Mouse (Mus musculus): Measurements from ENCODE around the gene Saxo1. TPM values are rescaled to one million over a fixed set of nuclear protein-coding genes. Genes with fewer than 3 reads are reported as not detected.

The Saxo1 gene
- total and polyA plus RNA-seq, 3 experiments = not detected

GRCm38 (mm10) chr4:86450468-86450867, 107.7 kb downstream of the Saxo1 start:
- DNase-seq (ENCODE audit: extremely low read depth) = no peak
- dilution Hi-C loops (cut with MboI; ENCODE audit: extremely low pct_ligation_motif_present, extremely low pct_unique_long_range_greater_than_20kb, low sequenced_read_pairs) (no loop called here), in situ Hi-C loops (cut with MboI; ENCODE audit: low pct_ligation_motif_present, low pct_unique_long_range_greater_than_20kb, low sequenced_read_pairs) (no loop called here)
- H3K4me1 ChIP-seq (ENCODE audit: control insufficient read depth in 1 of 2, insufficient read depth in 2 of 2) = no peaks in the 10 kb centered on the region
- no peaks in the 10 kb centered on the region for H3K79me2 ChIP-seq (replicated peaks; ENCODE audit: control insufficient read depth, extremely low read depth, insufficient read depth, poor library complexity, severe bottlenecking)
- H3K9ac ChIP-seq (ENCODE audit: insufficient read depth, low read depth) = no peak overlapping the region
- H3K4me3 ChIP-seq (replicated peaks in 1 of 3; ENCODE audit: low read depth in 2 of 3, low read length in 2 of 3, poor library complexity in 1 of 3) = no peak overlapping the region
- H3K4me2 ChIP-seq (ENCODE audit: insufficient read depth, low read depth, poor library complexity, severe bottlenecking) = no peak overlapping the region
- no peak for TF ChIP-seq CHD2 (IDR thresholded peaks at IDR 0.05; ENCODE audit: low read length)
- TF ChIP-seq RAD21 (IDR thresholded peaks at IDR 0.05; ENCODE audit: low read depth, low read length) = no peak
- no peak for TF ChIP-seq USF1 (IDR thresholded peaks at IDR 0.05; ENCODE audit: low read depth, low read length)
- TF ChIP-seq ZNF384 (IDR thresholded peaks at IDR 0.05; ENCODE audit: low read depth, low read length) = no peak
- TF ChIP-seq MXI1 (IDR thresholded peaks at IDR 0.05; ENCODE audit: low read depth, low read length) = no peak
- TF ChIP-seq ZMIZ1 (IDR thresholded peaks at IDR 0.05; ENCODE audit: low read depth, low read length) = no peak
- no peak for TF ChIP-seq CTCF (conservative IDR thresholded peaks at IDR 0.05 in 1 of 2, IDR thresholded peaks at IDR 0.05 in 1 of 2; ENCODE audit: low read depth in 2 of 2, low read length in 2 of 2)
- TF ChIP-seq MAZ (IDR thresholded peaks at IDR 0.05; ENCODE audit: low read depth, low read length) = no peak
- TF ChIP-seq EP300 (IDR thresholded peaks at IDR 0.05; ENCODE audit: low read length) = no peak
- no peak for TF ChIP-seq POLR2AphosphoS2 (IDR thresholded peaks at IDR 0.05; ENCODE audit: low read depth, low read length)
- TF ChIP-seq SMC3 (IDR thresholded peaks at IDR 0.05; ENCODE audit: low read depth, low read length) = no peak
- no peak for TF ChIP-seq JUN (IDR thresholded peaks at IDR 0.05; ENCODE audit: insufficient read depth, low read depth, low read length)
- TF ChIP-seq ZC3H11A (IDR thresholded peaks at IDR 0.05; ENCODE audit: low read depth, low read length) = no peak
- TF ChIP-seq IRF4 (IDR thresholded peaks at IDR 0.05; ENCODE audit: low read depth, low read length) = no peak
- TF ChIP-seq USF2 (conservative IDR thresholded peaks at IDR 0.05; ENCODE audit: low read depth, low read length) = no peak
- TF ChIP-seq BHLHE40 (IDR thresholded peaks at IDR 0.05; ENCODE audit: low read depth, low read length) = no peak
- TF ChIP-seq HCFC1 (IDR thresholded peaks at IDR 0.05; ENCODE audit: low read depth, low read length) = no peak
- no peaks in the 10 kb centered on the region for H3K36me3 ChIP-seq (replicated peaks in 1 of 2; ENCODE audit: control insufficient read depth in 1 of 2, insufficient read depth in 1 of 2, low read length in 1 of 2)
- H3K9me3 ChIP-seq (replicated peaks; ENCODE audit: low read length) = no peaks in the 10 kb centered on the region
- H3K27ac ChIP-seq (ENCODE audit: insufficient read depth, low read depth) = no peak overlapping the region
- no peaks in the 10 kb centered on the region for H3K27me3 ChIP-seq (replicated peaks)

- no peak overlapping the region for H3K27ac ChIP-seq (ENCODE audit: insufficient read depth, low read depth)
- dilution Hi-C loops (cut with MboI; ENCODE audit: extremely low pct_ligation_motif_present, extremely low pct_unique_long_range_greater_than_20kb, low sequenced_read_pairs) = no loop called here
Measured at GRCm38 (mm10) chr4:86436336-86436735, 121.8 kb downstream of the Saxo1 start.

More at GRCm38 (mm10) chr4:86436336-86436735, 121.8 kb downstream of the Saxo1 start:
- in situ Hi-C loops (cut with MboI; ENCODE audit: low pct_ligation_motif_present, low pct_unique_long_range_greater_than_20kb, low sequenced_read_pairs) = no loop called here
- no peak overlapping the region for H3K4me3 ChIP-seq (replicated peaks in 1 of 3; ENCODE audit: low read depth in 2 of 3, low read length in 2 of 3, poor library complexity in 1 of 3)
- no peaks in the 10 kb centered on the region for H3K36me3 ChIP-seq (replicated peaks in 1 of 2; ENCODE audit: control insufficient read depth in 1 of 2, insufficient read depth in 1 of 2, low read length in 1 of 2)
- DNase-seq (ENCODE audit: extremely low read depth) = no peak
- no peak overlapping the region for H3K9ac ChIP-seq (ENCODE audit: insufficient read depth, low read depth)
- no peaks in the 10 kb centered on the region for H3K4me1 ChIP-seq (ENCODE audit: control insufficient read depth in 1 of 2, insufficient read depth in 2 of 2)
- H3K4me2 ChIP-seq (ENCODE audit: insufficient read depth, low read depth, poor library complexity, severe bottlenecking) = no peak overlapping the region
- H3K27me3 ChIP-seq (replicated peaks) = no peaks in the 10 kb centered on the region
- H3K9me3 ChIP-seq (replicated peaks; ENCODE audit: low read length) = no peaks in the 10 kb centered on the region
- H3K79me2 ChIP-seq (replicated peaks; ENCODE audit: control insufficient read depth, extremely low read depth, insufficient read depth, poor library complexity, severe bottlenecking) = no peaks in the 10 kb centered on the region
- TF ChIP-seq SIN3A (IDR thresholded peaks at IDR 0.05; ENCODE audit: low read length) (no peak), USF1 (IDR thresholded peaks at IDR 0.05; ENCODE audit: low read depth, low read length) (no peak)

All from CH12.LX (cell line).